Mouse (Mus musculus): ENCODE results near the gene Fam83b.

GRCm38 (mm10) chr9:76583943-76584342 lies 17.0 kb upstream of the Fam83b start:
- TF ChIP-seq CTCF (IDR thresholded peaks at IDR 0.05; ENCODE audit: control insufficient read depth, insufficient read depth, low read length) (no peak), POLR2A (IDR thresholded peaks at IDR 0.05; ENCODE audit: borderline replicate concordance, control insufficient read depth, low read depth, low read length) (no peak)

Measured in bone marrow, adult 2 months (tissue).